Mouse (Mus musculus) E14TG2a.4 (cell line): Measurements from ENCODE around the gene Slc52a3.

Experiments used
- CTCF ChIP-seq: conservative IDR thresholded peaks from 2 replicates; pipeline ENCODE4 v1.5.1; 2014; ENCODE audit warnings: low read length
- NANOG ChIP-seq: IDR thresholded peaks from 2 replicates; pipeline ENCODE4 v1.6.1; 2014; ENCODE audit warnings: borderline replicate concordance, low read length, mixed read lengths

- TF ChIP-seq CTCF (0 out of 2 replicates have a peak, but pooled peaks have one; percentile 3), NANOG (no peak)
Measured at GRCm38 (mm10) chr2:151973595-151974562, 22.4 kb upstream of the Slc52a3 start.
